Mouse (Mus musculus) left cerebral cortex, postnatal 4 days (tissue): Measurements from ENCODE around the gene Mccc1. TPM values are rescaled to one million over a fixed set of nuclear protein-coding genes. Genes with fewer than 3 reads are reported as not detected.

ENCODE experiments used
- DNase-seq: peaks from one replicate; pipeline ENCODE4 v3.0.0-alpha.2; 2022
- intact Hi-C: fragments of 180-260 bp; cut with DNase I; formaldehyde crosslinking; loops from one replicate; pipeline ENCODE4 v1.15.1; 2025
- total RNA-seq, 2 experiments: library from RNA; stranded (reverse); gene quantifications; 2 replicates each; pipeline ENCODE4 v1.2.3; 2021

Mccc1 gene
- total RNA-seq: 10 to 100 TPM; 31.0 to 36.5 TPM

DNA sequence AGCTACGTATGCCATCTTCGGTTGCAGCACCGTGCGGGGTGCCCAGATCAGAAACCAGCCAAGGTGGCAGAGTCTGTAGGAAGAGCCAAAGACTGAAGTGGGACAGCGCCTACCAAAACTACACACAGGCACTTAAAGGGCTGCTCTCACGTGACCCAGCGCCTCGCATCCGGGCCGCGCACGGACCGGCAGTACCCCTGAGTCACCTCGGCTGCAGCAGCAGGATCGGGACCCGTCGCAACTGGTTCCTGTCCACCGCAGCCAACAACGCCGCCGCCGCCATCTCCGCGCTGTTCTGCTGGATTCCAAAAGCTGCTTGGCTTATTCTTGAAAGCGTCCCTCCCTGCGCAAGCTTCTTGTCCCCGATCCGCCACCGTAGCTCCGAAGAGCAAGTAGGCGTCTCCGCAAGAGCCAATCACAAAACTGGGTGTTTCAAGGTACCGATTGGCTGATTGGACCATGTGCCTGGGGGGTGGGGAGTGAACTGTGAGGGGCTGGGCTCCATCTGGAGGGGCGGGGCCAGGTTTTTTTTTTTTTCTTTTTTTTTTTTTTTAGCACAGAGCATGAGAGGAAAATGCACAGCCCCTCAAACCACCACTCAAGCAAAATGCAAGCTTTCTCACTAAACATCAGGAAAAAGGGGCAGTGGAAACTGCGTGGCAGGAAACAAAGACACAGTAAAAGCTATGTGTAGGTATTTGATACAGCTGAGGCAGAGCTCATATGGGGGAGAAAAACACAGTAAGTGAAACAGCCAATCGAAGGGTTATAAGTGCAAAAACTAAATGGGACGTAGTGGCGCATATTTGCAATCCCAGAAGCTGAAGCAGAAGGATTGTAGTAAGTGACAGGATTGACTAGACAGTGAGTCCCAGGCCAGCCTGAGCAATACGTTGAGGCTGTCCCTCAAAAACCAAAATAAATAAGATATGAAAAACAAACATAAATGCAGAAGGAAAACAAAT is at the start of gene Mccc1:
Gene Mccc1, minus strand, starts transcription at position 404 of the 965 bp plus-strand sequence.
- peak; percentile 96 for DNase-seq
- intact Hi-C loops: no loop called here

- intact Hi-C loops: no loop called here
- no peak for DNase-seq
Observed at GRCm38 (mm10) chr3:36049106-36049505, 48.6 kb upstream of the Mccc1 start.

DNA sequence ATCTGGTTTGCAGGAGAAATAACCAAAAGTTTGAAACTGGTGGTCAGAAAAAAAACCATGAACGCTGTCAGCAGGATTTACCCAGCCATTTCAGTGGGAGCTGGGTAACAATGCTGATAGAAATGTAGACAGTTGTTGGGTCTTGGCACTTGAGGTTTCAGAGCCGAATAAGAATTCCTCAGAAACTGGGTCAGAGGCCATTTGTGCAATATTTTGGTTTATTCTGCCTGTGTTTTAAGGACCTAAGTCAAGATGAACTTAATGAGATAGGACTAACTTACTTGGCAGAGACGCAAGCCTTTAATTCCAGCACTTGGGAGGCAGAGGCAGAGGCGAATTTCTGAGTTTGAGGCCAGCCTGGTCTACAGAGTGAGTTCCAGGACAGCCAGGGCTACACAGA is 44.6 kb upstream of the Mccc1 start:
- no peak for DNase-seq
- intact Hi-C loops: no loop called here

DNA sequence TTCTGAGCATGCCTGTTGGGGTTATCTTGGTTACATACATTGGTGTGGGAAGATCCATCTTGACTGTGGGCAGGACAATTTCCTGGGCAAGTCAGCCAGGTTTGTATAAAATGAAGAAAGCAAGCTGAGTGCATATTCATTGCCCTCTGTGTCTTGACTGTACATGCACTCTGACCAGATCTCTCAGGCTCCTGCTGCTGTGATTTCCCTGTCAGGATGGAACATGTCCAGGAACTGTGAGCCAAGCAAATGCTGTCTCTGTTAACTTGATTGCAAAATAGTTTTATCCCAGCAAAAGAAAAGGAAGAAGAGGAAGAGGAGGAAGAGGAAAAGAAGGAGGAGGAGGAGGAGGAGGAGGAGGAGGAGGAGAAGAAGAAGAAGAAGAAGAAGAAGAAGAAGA is 44.0 kb upstream of the Mccc1 start:
- intact Hi-C loops: no loop called here
- DNase-seq: no peak

GRCm38 (mm10) chr3:36031740-36032510 is 31.4 kb upstream of the Mccc1 start:
- intact Hi-C loops: no loop called here
- DNase-seq: peak; percentile 23

DNA sequence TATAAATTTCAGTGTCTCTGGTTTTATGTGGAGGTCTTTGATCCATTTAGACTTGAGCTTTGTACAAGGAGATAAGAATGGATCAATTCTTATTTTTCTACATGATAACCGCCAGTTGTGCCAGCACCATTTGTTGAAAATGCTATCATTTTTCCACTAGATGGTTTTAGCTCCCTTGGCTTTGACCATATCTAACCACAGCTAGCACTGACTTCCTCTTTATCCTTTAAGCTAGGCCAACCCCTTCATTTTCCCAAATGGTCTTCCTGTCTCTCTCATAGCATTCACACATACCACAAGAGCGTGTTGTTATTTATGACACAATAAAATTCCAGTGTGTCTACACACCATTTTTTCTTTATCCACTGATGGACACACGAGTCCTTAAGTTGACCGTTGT is 29.5 kb upstream of the Mccc1 start:
- intact Hi-C loops: no loop called here

GRCm38 (mm10) chr3:36025732-36026131 is 25.3 kb upstream of the Mccc1 start:
- no peak for DNase-seq
- intact Hi-C loops: no loop called here

More for the DNA sequence above, 29.5 kb upstream of the Mccc1 start:
- no peak for DNase-seq

GRCm38 (mm10) chr3:36011239-36011638 is 10.8 kb upstream of the Mccc1 start:
- no peak for DNase-seq
- intact Hi-C loops: no loop called here

DNA sequence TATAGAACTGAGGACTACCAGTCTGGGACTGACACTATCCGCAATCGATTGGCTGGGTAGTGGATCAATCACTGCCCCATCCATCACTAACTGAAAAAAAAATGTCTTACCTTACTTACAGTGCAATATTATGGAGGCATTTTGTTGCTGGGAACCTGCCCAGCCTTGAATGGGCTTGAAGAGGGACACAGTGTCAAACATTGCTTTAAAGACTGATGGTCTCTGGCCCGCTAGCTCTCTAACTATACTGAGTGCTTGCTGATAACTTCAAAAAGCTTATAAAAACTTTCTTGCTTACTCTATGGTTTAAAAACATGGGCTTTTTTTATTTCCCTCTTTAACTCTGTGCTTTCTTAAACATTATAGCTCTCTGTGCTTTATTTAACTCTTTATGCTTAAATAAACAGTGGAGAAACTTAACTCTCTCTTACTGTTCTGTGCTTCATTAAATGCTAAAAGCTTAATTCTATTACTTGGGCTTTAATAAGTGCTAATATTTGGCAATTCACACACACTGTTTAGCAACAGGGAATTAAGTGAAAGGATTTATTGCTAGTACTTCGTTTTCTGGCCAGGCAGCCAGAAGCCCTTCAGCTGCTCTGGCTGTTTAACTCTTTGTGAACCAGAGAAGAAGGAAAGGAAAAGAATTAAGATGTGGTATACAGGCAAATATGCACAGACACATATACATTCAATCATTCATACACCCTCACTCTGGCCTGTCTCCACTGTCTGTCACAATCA is 8.1 kb upstream of the Mccc1 start:
- DNase-seq: no peak
- intact Hi-C loops: no loop called here

DNA sequence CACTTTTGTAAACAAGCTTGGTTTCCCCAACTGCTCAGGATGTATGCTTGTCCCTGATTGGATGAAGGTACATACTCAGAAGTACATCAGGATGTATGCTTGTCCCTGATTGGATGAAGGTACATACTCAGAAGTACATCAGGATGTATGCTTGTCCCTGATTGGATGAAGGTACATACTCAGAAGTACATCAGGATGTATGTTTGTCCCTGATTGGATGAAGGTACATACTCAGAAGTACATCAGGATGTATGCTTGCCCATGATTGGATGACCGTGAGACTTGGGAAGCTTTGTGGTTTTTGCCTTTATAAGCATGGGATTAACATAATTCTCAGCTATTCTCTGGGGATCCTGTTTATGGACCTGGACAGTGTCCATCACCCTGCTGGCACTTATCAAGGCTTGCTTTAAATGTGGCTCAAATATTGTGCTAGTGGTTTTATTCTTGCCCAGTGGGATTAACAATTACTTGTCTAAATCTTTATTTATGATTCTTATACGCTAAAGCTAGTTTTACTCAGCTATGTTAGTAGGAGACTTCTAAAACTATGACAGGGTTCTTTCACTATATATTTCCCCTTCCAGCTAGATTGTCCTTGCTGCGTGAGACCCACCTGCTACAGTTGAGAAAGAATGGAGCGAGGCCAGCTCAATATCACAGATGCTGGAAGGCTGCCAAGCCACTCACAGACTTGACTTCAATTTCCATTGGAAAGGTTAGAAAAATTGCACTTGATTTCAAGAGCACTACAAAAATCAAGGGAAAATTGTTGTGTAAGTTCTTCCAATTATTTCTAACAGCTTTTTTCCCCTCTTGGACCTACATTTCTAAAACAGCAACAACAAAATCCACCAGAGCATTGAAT is 3.8 kb upstream of the Mccc1 start:
- peak; percentile 69 for DNase-seq
- intact Hi-C loops: no loop called here

GRCm38 (mm10) chr3:35994552-35995531 is 5.6 kb downstream of the Mccc1 start:
- intact Hi-C loops: no loop called here
- no peak for DNase-seq

DNA sequence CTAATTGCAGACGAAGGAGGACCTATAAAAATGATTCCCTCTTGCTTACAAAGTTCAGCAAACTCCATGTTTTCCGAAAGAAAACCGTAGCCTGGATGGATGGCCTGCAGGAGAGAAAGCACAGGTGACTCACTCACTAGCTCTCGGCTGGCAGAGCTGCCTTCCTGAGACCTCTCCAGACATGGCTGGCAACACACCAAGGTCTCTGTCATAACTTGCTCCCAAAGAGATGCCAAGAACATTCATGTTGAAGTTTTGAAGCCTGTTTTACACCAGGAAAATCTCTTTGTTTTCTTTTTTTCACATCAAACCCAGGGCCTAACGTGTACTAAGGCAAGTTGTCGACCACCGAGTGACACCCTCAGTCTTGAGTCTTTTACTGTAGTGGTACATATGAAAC is 9.8 kb downstream of the Mccc1 start:
- DNase-seq: no peak
- intact Hi-C loops: no loop called here

DNA sequence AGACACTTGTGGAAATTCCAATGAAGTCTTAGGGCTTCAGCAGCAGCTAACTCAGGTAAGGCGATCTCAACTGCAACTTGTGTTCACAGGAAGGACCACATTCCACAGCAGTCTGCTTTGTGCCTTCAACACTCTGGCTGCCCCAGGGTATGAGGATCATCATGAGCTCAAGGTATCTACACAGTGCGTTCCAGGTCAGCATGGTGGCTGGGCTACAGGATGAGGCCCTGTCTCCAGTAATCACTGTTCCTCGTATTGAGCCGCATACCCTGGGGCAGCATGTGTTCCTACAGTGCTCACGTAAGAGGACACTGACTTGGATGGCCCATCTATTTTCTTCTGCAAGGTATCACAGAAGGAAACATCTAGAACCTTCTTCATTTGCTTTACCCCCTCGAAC is 12.4 kb downstream of the Mccc1 start:
- intact Hi-C loops: no loop called here
- no peak for DNase-seq

DNA sequence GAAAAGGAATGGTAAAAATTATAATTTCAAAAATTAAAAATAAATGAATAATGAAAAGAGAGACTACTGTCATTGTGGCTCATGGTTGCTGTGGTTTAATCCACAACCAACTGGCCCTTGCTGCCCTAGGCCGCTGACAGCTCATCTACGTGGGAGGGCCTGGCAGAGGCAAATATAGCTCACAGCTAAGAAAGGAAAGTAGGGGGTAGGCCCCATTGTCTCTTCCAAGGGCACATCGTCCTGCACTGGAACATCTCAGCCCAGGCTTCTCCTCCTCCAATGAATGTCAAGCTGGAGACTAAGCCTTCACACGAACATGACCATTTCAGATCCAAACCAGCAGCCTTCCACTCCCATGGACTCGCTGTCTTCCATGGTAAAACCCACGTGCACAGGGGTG is 14.2 kb downstream of the Mccc1 start:
- intact Hi-C loops: no loop called here
- DNase-seq: no peak

DNA sequence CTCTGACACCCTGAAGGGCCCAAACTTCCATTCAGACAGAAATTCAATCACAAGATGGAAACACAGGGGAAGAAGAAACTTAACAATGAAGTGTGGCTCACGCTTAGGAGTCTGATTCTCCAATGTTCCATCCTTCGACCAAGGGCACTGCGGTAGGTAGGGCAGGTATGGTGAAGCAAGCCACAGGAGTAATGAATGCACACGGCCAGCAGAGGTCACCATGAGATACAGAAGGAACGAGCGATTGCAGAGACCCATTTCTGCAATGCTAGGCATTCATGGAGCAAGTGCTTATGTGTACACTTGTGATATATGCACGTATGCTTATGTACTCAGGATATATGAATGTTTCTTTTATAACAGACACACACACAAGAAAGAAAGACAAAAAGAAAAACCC is 26.9 kb downstream of the Mccc1 start:
- intact Hi-C loops: loop anchor here (5.0 kb wide), 1 partner anchor 281 kb away; no protein-coding TSS in a partner anchor
- DNase-seq: peak; percentile 27

GRCm38 (mm10) chr3:35972985-35973384 is 27.5 kb downstream of the Mccc1 start:
- intact Hi-C loops: loop anchor here (5.0 kb wide), 1 partner anchor 281 kb away; no protein-coding TSS in a partner anchor
- peak; percentile 29 for DNase-seq

DNA sequence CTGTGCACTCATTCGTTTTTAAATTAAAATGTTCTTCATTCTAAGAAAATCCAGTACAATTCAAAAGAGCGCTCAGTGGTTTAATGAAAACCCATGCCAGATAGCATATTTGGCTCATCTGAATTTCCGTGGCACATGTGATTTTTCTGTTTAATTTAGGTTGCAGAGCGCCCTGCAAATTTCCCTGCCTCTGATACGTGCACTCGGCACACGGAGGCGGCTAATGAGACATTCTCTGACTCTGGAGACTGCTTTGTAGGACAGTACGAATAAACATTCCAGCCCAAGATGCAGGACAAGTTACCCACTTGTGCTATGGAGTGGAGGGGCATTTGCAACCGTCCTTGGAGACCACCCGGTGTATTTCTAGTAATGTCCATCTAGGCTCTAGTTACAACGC is 29.3 kb downstream of the Mccc1 start:
- no peak for DNase-seq

DNA sequence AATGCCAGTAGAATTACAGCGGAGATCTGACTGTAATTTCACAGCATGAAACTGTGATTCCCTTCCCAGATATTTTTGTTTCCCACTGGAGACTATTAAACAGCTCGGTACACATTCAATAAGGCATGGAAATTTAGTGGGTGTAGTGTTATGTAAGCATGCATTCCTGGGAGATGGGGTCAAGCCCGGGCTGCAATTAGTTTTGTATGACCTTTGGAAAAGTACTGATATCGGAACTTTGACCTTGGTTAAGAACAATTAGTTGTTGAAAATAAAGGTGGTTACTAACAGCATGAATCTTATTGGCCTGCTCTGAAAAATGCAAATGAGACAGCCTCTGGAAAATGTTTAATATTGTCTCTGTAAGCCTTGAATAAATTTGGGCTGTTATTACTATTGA is 30.0 kb downstream of the Mccc1 start:
- intact Hi-C loops: loop anchor here (5.0 kb wide), 1 partner anchor 278 kb away; no protein-coding TSS in a partner anchor
- DNase-seq: no peak

More for the DNA sequence above, 29.3 kb downstream of the Mccc1 start:
- intact Hi-C loops: loop anchor here (5.0 kb wide), 1 partner anchor 279 kb away; no protein-coding TSS in a partner anchor
